Mouse (Mus musculus) liver, postnatal 0 days (tissue): ENCODE measurements around the gene Atg16l1.

ENCODE experiments used
- CTCF ChIP-seq: sonication (generic); IDR thresholded peaks from 2 replicates; pipeline ENCODE4 v1.5.1; 2016; ENCODE audit warnings: antibody characterized with exemption, low read depth
- EP300 ChIP-seq: IDR thresholded peaks from 2 replicates; pipeline ENCODE4 v1.6.1; 2016; ENCODE audit warnings: antibody characterized with exemption, low read depth, mild to moderate bottlenecking

- TF ChIP-seq CTCF (no peak), EP300 (no peak)
These were observed 47.9 kb downstream of the Atg16l1 start, which contains the start of gene Sag for GRCm38 (mm10) chr1:87803576-87803975.
